Mouse (Mus musculus) erythroblast, embryonic 14.5 days (primary cell): ENCODE data around the gene Wtap. TPM values are rescaled to one million over a fixed set of nuclear protein-coding genes. Genes with fewer than 3 reads are reported as not detected.
"Not testable (repeated sequence)": the region's sequence is repeated elsewhere in the genome, so short reads cannot be mapped to it uniquely, and the experiment has no call there.

Experiments used
- H3K27me3 ChIP-seq: 2 replicates; pipeline ENCODE4 v1.6.1; 2012; ENCODE audit warnings: inconsistent platforms; ENCODE audit not compliant: control insufficient read depth
- H3K36me3 ChIP-seq: 2 replicates; pipeline ENCODE4 v1.6.1; 2012; ENCODE audit warnings: mild to moderate bottlenecking, inconsistent platforms; ENCODE audit not compliant: control insufficient read depth
- H3K4me1 ChIP-seq: 2 replicates; pipeline ENCODE4 v1.6.1; 2012; ENCODE audit warnings: inconsistent platforms; ENCODE audit not compliant: control insufficient read depth
- H3K4me3 ChIP-seq: replicated peaks from 2 replicates; pipeline ENCODE3; 2012; ENCODE audit warnings: moderate library complexity, mild to moderate bottlenecking, inconsistent platforms
- H3K9me3 ChIP-seq: 2 replicates; pipeline ENCODE4 v1.6.1; 2012; ENCODE audit warnings: low read length, inconsistent platforms, mixed read lengths; ENCODE audit not compliant: control insufficient read depth
- GATA1 ChIP-seq: IDR thresholded peaks from 2 replicates; pipeline ENCODE4 v1.6.1; 2012; ENCODE audit warnings: low read length, inconsistent platforms, mixed read lengths
- TAL1 ChIP-seq: IDR thresholded peaks from 3 replicates; pipeline ENCODE4 v1.6.1; 2012; ENCODE audit warnings: low read length, inconsistent platforms, mixed read lengths
- polyA plus RNA-seq: library from polyadenylated mRNA; stranded (reverse); fragments of >175 nt; gene quantifications from 2 replicates; pipeline ENCODE4 v1.2.3, GENCODE M21; 2012

The Wtap gene
- polyA plus RNA-seq, 1 experiment = 0.81 TPM

- no peaks in the 10 kb centered on the region for H3K9me3 ChIP-seq
- H3K36me3 ChIP-seq = peaks cover 31% of the 10 kb centered on the region
- TF ChIP-seq TAL1 = no peak
- TF ChIP-seq GATA1 = no peak
- peaks cover 23% of the 10 kb centered on the region for H3K4me1 ChIP-seq
- no peaks in the 10 kb centered on the region for H3K27me3 ChIP-seq
- peak within 1 kb of the TSS; percentile 50 for H3K4me3 ChIP-seq
Observed at GRCm38 (mm10) chr17:12940151-12940805, 53.7 kb downstream of the Wtap start, which contains the start of gene Acat3. Acat3 (minus strand) TSS chr17:12940600.

DNA sequence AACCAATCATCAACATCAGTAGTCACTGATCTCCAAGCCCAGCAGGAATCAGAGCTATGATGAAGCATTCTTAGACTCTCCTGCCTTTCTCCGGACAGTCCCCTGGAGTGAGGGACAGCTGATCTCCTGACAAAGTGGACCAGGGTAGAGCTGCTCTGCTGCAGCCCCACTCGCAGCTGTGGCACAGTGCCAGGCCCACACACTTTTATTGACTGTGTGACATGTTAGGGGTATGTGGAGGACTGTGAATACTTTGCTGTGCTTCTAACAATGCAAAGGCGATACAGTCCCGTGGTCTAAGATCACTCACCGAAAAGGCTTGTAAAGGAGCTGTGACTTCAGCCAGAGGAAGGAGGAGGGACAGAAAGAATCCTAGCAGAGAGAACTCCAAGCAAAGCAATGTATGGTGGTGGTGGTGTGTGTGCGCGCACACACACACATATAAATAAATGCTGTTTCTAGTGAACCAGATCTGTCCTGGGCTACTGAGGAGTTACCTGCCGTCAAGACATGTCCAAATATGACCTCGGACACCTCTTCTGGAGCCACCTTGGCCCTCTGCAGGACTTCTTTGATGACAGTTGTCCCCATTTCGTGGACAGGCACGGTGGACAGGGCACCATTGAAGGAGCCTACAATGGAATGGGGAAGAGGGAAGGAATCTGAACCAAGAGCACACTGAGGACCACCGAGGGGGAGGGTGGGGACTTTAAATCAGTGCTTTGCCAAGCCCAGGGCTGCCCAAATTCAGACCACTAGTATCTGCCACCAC lies 54.4 kb downstream of the Wtap start:
- Histone ChIP-seq H3K4me3 (peak overlapping the region; percentile 50), H3K36me3 (peaks cover 24% of the 10 kb centered on the region), H3K4me1 (peaks cover 23% of the 10 kb centered on the region)
- H3K27me3 ChIP-seq, H3K9me3 ChIP-seq: not testable (repeated sequence)

- Histone ChIP-seq H3K4me1 (peaks cover 23% of the 10 kb centered on the region), H3K4me3 (no peak overlapping the region), H3K27me3 (no peaks in the 10 kb centered on the region), H3K9me3 (no peaks in the 10 kb centered on the region), H3K36me3 (peaks cover 12% of the 10 kb centered on the region)
- TF ChIP-seq TAL1 (no peak), GATA1 (no peak)
Observed at GRCm38 (mm10) chr17:12938077-12938476, 55.9 kb downstream of the Wtap start.

DNA sequence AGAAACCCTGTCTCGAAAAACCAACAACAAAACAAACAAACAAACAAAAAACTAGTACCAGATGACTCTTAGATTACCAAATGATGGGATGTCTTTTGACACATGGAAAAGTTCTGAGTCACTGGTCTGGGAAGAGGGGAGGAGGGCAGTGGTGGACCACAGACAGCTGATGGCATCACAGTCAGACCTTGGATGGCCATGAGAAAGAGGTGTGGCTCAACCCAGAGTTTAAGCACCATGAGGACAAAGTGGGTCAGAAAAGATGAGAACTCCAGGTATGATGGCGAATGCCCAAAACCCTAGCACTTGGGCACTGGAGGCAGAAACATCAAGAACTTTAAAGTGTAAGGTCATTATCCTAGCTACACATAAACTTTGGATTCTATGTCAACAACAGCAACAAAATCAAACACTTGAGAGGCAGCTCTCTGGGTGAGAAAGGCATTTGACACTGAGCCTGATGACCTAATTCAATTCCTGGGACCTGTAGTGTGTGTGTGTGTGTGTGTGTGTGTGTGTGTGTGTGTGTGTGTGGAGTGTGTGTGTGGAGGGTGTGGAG lies 56.5 kb downstream of the Wtap start:
- Histone ChIP-seq H3K9me3 (no peaks in the 10 kb centered on the region), H3K4me3 (no peak overlapping the region), H3K27me3 (no peaks in the 10 kb centered on the region), H3K36me3 (peaks cover 6% of the 10 kb centered on the region), H3K4me1 (peaks cover 23% of the 10 kb centered on the region)
- TF ChIP-seq GATA1 (no peak), TAL1 (no peak)

DNA sequence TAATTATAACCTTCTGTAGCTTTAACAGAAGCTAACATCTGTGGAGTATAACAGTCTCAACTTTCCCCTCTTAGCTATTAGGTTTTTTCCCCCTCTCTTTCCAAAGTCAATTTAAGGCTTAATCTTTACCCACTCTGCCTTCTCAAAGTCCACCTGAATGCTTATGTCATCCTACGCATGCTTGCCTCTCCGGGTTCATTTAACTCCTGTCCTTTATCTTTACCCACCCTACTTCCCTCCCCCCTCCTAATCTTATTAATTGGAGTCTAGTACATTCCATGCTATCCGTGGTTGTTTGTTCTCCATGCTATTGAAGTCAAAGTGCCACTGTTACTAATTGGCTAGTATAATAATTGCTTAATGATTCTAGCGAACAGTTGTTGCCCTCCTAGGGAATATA lies 58.2 kb downstream of the Wtap start:
- Histone ChIP-seq H3K4me1 (peaks cover 9% of the 10 kb centered on the region), H3K36me3 (no peaks in the 10 kb centered on the region), H3K27me3 (no peaks in the 10 kb centered on the region), H3K4me3 (no peak overlapping the region), H3K9me3 (no peaks in the 10 kb centered on the region)
- TF ChIP-seq GATA1 (no peak), TAL1 (no peak)

- not testable (repeated sequence) for H3K4me3 ChIP-seq, H3K27me3 ChIP-seq, H3K4me1 ChIP-seq, H3K9me3 ChIP-seq
- peaks cover 12% of the 10 kb centered on the region for H3K36me3 ChIP-seq
Observed at GRCm38 (mm10) chr17:12931576-12931975, 62.4 kb downstream of the Wtap start.

GRCm38 (mm10) chr17:12925703-12926180 lies 68.2 kb downstream of the Wtap start:
- Histone ChIP-seq H3K4me1 (no peaks in the 10 kb centered on the region), H3K36me3 (peaks cover 70% of the 10 kb centered on the region), H3K4me3 (no peak overlapping the region), H3K27me3 (no peaks in the 10 kb centered on the region), H3K9me3 (no peaks in the 10 kb centered on the region)
- TF ChIP-seq GATA1 (no peak), TAL1 (no peak)

DNA sequence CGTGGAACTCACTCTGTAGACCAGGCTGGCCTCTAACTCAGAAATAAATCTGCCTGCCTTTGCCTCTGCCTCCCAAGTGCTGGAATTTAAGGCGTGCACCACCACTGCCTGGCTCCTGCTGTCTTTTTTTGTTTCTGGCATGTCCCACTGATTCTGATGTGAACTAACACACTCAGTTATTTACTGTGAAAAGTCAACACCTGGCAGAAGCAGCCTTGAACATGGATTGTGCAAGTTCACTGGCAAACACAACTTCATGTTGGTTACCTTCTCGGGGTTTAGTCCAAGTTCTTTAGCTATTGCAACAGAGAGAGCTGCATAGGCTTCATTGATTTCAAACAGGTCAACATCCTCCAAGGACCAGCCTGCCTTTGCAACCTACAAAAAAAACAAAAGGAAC lies 69.0 kb downstream of the Wtap start:
- Histone ChIP-seq H3K27me3 (no peaks in the 10 kb centered on the region), H3K4me1 (no peaks in the 10 kb centered on the region), H3K36me3 (peaks cover 77% of the 10 kb centered on the region), H3K4me3 (no peak overlapping the region), H3K9me3 (no peaks in the 10 kb centered on the region)
- no peak for TF ChIP-seq GATA1
- TF ChIP-seq TAL1 = no peak

DNA sequence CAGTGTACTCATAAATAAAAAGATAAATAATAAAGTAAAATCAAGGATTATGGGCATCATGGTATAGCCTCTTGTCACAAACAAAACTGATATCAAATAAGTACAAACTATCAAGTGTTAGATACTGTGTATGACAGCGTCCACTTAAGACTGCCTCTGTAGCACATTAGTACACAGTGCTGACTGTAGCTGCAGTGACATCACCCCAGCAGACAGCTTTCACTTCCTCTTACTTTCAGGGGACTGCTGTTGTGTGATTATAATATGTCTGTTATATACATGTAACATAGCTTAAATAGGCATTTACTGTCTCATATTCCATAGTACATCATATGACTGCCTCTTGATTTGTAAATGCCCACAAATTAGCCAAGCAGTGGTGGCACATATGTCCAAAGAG lies 72.9 kb downstream of the Wtap start:
- no peak overlapping the region for H3K4me3 ChIP-seq
- peaks cover 14% of the 10 kb centered on the region for H3K4me1 ChIP-seq
- peaks cover 85% of the 10 kb centered on the region for H3K36me3 ChIP-seq
- H3K27me3 ChIP-seq = no peaks in the 10 kb centered on the region
- TF ChIP-seq TAL1 (no peak), GATA1 (no peak)
- no peaks in the 10 kb centered on the region for H3K9me3 ChIP-seq

Other genes starting within 250 kb of the Wtap start
- gene Igf2r, start 224.5 kb downstream of the Wtap start, polyA plus RNA-seq = 0.21 and 0.26 TPM in 2 replicates
- gene Mas1, start 126.0 kb downstream of the Wtap start, polyA plus RNA-seq = not detected in 2 replicates
- not detected in 2 replicates for gene Mrgprh, start 118.1 kb downstream of the Wtap start, polyA plus RNA-seq
- gene Pnldc1, start 83.9 kb downstream of the Wtap start, polyA plus RNA-seq = 0.02 and 0.06 TPM in 2 replicates
- gene Tcp1, start 78.5 kb downstream of the Wtap start, polyA plus RNA-seq = 2.7 and 2.9 TPM in 2 replicates
- 3.9 and 6.6 TPM in 2 replicates for gene Mrpl18, start 77.8 kb downstream of the Wtap start, polyA plus RNA-seq
- 0.18 TPM in 1 of 2 replicates, not detected in the other for gene Acat3, start 53.6 kb downstream of the Wtap start, polyA plus RNA-seq
- gene Acat2, start 33.4 kb downstream of the Wtap start, polyA plus RNA-seq = 0.38 and 0.69 TPM in 2 replicates
- 30.9 and 38.6 TPM in 2 replicates for gene Sod2, start 12.7 kb upstream of the Wtap start, polyA plus RNA-seq
- gene Gpr31b, start 58.1 kb upstream of the Wtap start, polyA plus RNA-seq = not detected in 2 replicates
- not detected in 2 replicates for gene Tcp10b, start 66.9 kb upstream of the Wtap start, polyA plus RNA-seq
- not detected in 2 replicates for gene Unc93a, start 137.6 kb upstream of the Wtap start, polyA plus RNA-seq
- gene Smok2a, start 227.0 kb upstream of the Wtap start, polyA plus RNA-seq = not detected in 2 replicates
- gene Smok2b, start 236.1 kb upstream of the Wtap start, polyA plus RNA-seq = not detected in 2 replicates